Mouse (Mus musculus) neural tube, postnatal 0 days (tissue): ENCODE measurements around the gene Entr1. TPM values are rescaled to one million over a fixed set of nuclear protein-coding genes. Genes with fewer than 3 reads are reported as not detected.

ENCODE experiments used
- polyA plus RNA-seq: library from polyadenylated mRNA; unstranded; fragments of >200 nt; fragmentation: Nextera tagmentation; extraction: Ambion mirVana; gene quantifications from 2 replicates; pipeline ENCODE4 v1.2.1, GENCODE M21; 2015

The Entr1 gene
- 131 and 145 TPM in 2 replicates for polyA plus RNA-seq

DNA sequence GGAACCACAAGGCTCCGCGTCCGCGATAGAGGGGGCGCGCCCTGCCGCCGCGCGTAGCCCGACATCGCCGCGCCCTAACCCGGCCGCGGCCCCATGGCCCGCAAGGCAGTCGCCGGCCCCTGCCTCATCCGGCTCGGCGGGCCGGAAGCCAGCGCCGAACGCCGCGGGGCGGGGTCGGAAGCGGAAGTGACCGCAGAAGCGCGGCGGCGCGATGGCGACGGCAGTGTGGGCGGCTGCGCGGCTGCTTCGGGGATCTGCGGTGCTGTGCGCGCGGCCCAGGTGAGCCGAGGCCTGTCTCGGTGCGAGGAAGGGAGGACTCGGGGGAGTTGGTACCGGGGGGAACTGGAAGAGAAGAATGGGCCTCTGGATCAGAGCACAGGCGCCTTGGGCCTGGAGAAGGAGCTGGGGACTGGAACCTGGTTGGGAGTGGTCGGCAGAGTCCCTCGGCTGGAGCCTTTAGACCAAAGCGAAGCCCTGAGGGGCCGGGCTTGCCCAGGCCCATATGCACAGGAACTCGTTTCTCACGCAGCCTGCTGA is at the start of gene Entr1, which contains the start of gene Pmpca:
Gene Entr1 (minus strand): TSS at position 163 of the 537 bp plus-strand sequence.
Gene Pmpca (plus strand): TSS at position 186 of the 537 bp plus-strand sequence.

DNA sequence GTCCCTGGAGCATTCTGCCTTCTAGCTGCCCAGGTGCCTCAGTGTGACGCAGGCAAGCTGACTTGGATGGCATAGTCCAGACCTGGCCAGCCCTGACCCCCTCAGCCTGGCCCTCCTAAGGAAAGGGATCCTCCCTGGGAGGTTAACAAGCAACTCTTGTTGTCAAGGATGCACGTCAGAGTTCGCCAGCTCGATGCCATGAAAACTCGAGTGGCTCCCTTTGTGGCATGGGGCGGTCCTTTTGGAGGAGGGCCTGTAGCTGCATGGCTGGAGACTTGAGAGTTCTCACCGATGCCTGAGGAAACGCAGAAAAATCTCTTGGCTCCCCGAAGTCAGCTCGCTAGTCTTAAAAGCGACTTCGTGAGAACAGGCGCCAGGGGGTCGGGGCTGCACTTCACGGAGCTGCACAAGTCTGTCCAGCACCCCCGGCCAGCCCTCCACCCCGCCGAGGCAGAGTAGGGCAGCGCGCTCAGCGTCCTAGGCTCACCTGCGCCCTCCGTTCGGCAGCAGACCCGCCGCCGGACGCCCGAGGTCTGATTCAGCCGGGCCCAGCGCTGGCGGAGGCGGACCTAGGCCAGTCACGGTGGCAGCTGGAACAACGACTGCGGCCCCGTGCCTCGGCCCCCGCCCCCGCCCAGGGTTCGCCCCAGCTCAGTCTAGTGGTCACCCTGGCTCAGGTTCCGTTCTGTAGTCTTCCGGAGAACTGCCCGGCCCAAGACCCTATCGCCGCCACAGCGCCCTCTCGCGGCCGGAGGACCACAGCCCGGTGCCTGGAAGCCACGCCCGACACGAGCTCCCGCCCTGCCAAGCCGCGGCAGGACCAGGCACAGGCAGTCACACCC is 19.6 kb upstream of the Entr1 start, which contains the start of gene Inpp5e:
Gene Inpp5e (minus strand): TSS at position 689 of the 842 bp plus-strand sequence.

GRCm38 (mm10) chr2:26380131-26380771 is 8.9 kb downstream of the Entr1 start, which contains the start of gene Snapc4:
Snapc4 (minus strand) TSS chr2:26380653.

GRCm38 (mm10) chr2:26360772-26361171 is 28.3 kb downstream of the Entr1 start, which contains the start of gene Card9:
Card9 (minus strand) TSS chr2:26360918.

DNA sequence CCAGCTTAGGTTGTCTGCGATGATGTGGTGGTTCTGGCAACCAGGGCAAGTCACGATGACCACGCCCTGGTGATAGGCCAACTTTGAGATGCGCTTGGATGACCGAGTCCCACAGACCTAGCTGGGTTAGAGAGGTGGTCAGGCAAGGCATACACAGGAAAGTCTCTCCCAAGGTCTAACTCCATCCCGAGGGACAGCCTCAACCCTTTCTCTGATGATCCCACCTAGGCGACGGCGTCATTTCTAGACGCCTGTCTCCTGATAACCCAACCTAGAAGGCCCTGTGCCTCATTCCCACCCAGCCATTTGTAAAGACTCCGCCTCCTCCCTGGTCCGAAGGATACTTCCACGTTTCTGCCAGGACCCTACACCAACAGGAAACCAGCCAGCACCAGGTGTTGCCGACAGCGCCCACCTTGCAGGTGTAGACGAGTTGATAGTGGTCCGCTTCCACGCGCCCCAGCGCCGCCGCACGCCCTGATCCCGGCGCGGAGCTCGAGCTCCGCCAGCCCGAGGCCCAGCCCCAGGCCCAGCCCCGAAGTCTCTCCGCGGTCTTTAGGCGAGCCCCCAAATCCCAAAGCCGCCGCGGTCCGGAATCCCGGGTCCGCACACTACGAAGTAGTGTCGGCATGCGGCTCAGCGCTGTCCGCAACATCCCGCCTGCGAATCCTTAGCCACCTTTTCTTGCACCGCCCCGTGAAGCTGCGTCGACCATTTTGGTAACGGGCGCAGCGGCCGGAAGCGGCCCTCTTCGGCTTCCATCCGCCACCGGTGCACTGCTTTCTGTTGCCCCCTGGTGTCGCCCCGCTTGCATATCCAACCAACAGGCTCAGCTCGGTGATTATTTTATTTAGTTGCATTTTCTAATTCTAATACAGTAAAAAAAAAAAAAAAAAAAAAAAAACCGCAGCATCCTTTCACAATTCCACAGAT is 37.5 kb downstream of the Entr1 start, which contains the start of gene Dnlz:
Gene Dnlz (minus strand): TSS at position 753 of the 933 bp plus-strand sequence.

Other genes with a start within 250 kb of the Entr1 start
- 3.8 and 5.2 TPM in 2 replicates for gene Lhx3, start 181.0 kb downstream of the Entr1 start, polyA plus RNA-seq
- gene Qsox2, start 151.8 kb downstream of the Entr1 start, polyA plus RNA-seq, result 12.2 and 13.2 TPM in 2 replicates
- 0.10 and 0.18 TPM in 2 replicates for gene Ccdc187, start 94.8 kb downstream of the Entr1 start, polyA plus RNA-seq
- 114 and 134 TPM in 2 replicates for gene Gpsm1, start 73.8 kb downstream of the Entr1 start, polyA plus RNA-seq
- 28.5 and 29.0 TPM in 2 replicates for gene Dnlz, start 37.2 kb downstream of the Entr1 start, polyA plus RNA-seq
- 1.5 and 2.4 TPM in 2 replicates for gene Card9, start 28.4 kb downstream of the Entr1 start, polyA plus RNA-seq
- gene Snapc4, start 8.7 kb downstream of the Entr1 start, polyA plus RNA-seq, result 22.5 and 33.1 TPM in 2 replicates
- gene Pmpca, start within 50 bp of the Entr1 start, polyA plus RNA-seq, result 82.0 and 91.0 TPM in 2 replicates
- 16.3 and 18.7 TPM in 2 replicates for gene Inpp5e, start 19.9 kb upstream of the Entr1 start, polyA plus RNA-seq
- gene Sec16a, start 55.9 kb upstream of the Entr1 start, polyA plus RNA-seq, result 11.5 and 12.7 TPM in 2 replicates
- 9.1 and 10.9 TPM in 2 replicates for gene Notch1, start 127.3 kb upstream of the Entr1 start, polyA plus RNA-seq
- 68.9 and 76.0 TPM in 2 replicates for gene Egfl7, start 190.7 kb upstream of the Entr1 start, polyA plus RNA-seq
- gene Gm20532, start 197.3 kb upstream of the Entr1 start, polyA plus RNA-seq, result not detected in 2 replicates
- 8.2 and 8.4 TPM in 2 replicates for gene Agpat2, start 215.1 kb upstream of the Entr1 start, polyA plus RNA-seq
- 148 and 150 TPM in 2 replicates for gene Fam69b, start 239.1 kb upstream of the Entr1 start, polyA plus RNA-seq